Mouse (Mus musculus): ENCODE measurements around the gene Pgm1. TPM values are rescaled to one million over a fixed set of nuclear protein-coding genes. Genes with fewer than 3 reads are reported as not detected.

Gene Pgm1
- polyA plus RNA-seq, 1 experiment from 2014 or later, result 259 TPM

GRCm38 (mm10) chr4:99966555-99966954, 37.3 kb downstream of the Pgm1 start:
- H3K36me3 ChIP-seq, result peaks cover 84% of the 10 kb centered on the region
- no peaks in the 10 kb centered on the region for H3K4me1 ChIP-seq
- no peak for DNase-seq (ENCODE audit: low spot score)
- no peak overlapping the region for H3K27ac ChIP-seq
- no peaks in the 10 kb centered on the region for H3K27me3 ChIP-seq (ENCODE audit: insufficient read depth, poor library complexity, severe bottlenecking)
- 75% methylated on average over 6 of the region's 6 CpGs for WGBS
- H3K9me3 ChIP-seq, result no peaks in the 10 kb centered on the region
- H3K4me3 ChIP-seq, result no peak overlapping the region

- DNase-seq (ENCODE audit: low spot score), result no peak
- no peaks in the 10 kb centered on the region for H3K27me3 ChIP-seq (ENCODE audit: insufficient read depth, poor library complexity, severe bottlenecking)
- 72% methylated on average over 5 of the region's 5 CpGs for WGBS
- no peak overlapping the region for H3K4me3 ChIP-seq
- no peak overlapping the region for H3K27ac ChIP-seq
- H3K9me3 ChIP-seq, result no peaks in the 10 kb centered on the region
- H3K4me1 ChIP-seq, result no peaks in the 10 kb centered on the region
- H3K36me3 ChIP-seq, result peaks cover 84% of the 10 kb centered on the region
These were observed 40.1 kb downstream of the Pgm1 start for GRCm38 (mm10) chr4:99969328-99969727.

- 84% methylated on average over 4 of the region's 4 CpGs for WGBS
These were observed 40.9 kb downstream of the Pgm1 start for GRCm38 (mm10) chr4:99970097-99970496.

GRCm38 (mm10) chr4:99972886-99973285, 43.7 kb downstream of the Pgm1 start:
- Histone ChIP-seq H3K4me1 (no peaks in the 10 kb centered on the region), H3K27ac (no peak overlapping the region), H3K36me3 (peaks cover 57% of the 10 kb centered on the region), H3K4me3 (no peak overlapping the region), H3K9me3 (no peaks in the 10 kb centered on the region), H3K27me3 (ENCODE audit: insufficient read depth, poor library complexity, severe bottlenecking) (no peaks in the 10 kb centered on the region)
- 85% methylated on average over 6 of the region's 6 CpGs for WGBS
- DNase-seq (ENCODE audit: low spot score), result no peak

More at GRCm38 (mm10) chr4:99970097-99970496, 40.9 kb downstream of the Pgm1 start:
- H3K4me3 ChIP-seq, result no peak overlapping the region
- no peaks in the 10 kb centered on the region for H3K4me1 ChIP-seq
- peaks cover 78% of the 10 kb centered on the region for H3K36me3 ChIP-seq
- no peak for DNase-seq (ENCODE audit: low spot score)
- H3K27ac ChIP-seq, result no peak overlapping the region
- H3K9me3 ChIP-seq, result no peaks in the 10 kb centered on the region
- no peaks in the 10 kb centered on the region for H3K27me3 ChIP-seq (ENCODE audit: insufficient read depth, poor library complexity, severe bottlenecking)

GRCm38 (mm10) chr4:99973931-99974330, 44.7 kb downstream of the Pgm1 start:
- Histone ChIP-seq H3K4me1 (no peaks in the 10 kb centered on the region), H3K4me3 (no peak overlapping the region), H3K27me3 (ENCODE audit: insufficient read depth, poor library complexity, severe bottlenecking) (no peaks in the 10 kb centered on the region), H3K27ac (no peak overlapping the region), H3K9me3 (no peaks in the 10 kb centered on the region), H3K36me3 (peaks cover 52% of the 10 kb centered on the region)
- DNase-seq (ENCODE audit: low spot score), result no peak
- WGBS, result 89% methylated on average over 1 of the region's 1 CpGs

- Histone ChIP-seq H3K9me3 (no peaks in the 10 kb centered on the region), H3K27ac (no peak overlapping the region), H3K36me3 (peaks cover 48% of the 10 kb centered on the region), H3K4me3 (no peak overlapping the region), H3K4me1 (no peaks in the 10 kb centered on the region), H3K27me3 (ENCODE audit: insufficient read depth, poor library complexity, severe bottlenecking) (no peaks in the 10 kb centered on the region)
- 69% methylated on average over 5 of the region's 5 CpGs for WGBS
- DNase-seq (ENCODE audit: low spot score), result no peak
These were observed 45.2 kb downstream of the Pgm1 start for GRCm38 (mm10) chr4:99974375-99974774.

- Histone ChIP-seq H3K4me3 (no peak overlapping the region), H3K9me3 (no peaks in the 10 kb centered on the region), H3K36me3 (peaks cover 41% of the 10 kb centered on the region), H3K4me1 (peaks cover 7% of the 10 kb centered on the region), H3K27ac (no peak overlapping the region), H3K27me3 (ENCODE audit: insufficient read depth, poor library complexity, severe bottlenecking) (no peaks in the 10 kb centered on the region)
- no peak for DNase-seq (ENCODE audit: low spot score)
- WGBS, result 90% methylated on average over 5 of the region's 5 CpGs
These were observed 50.1 kb downstream of the Pgm1 start for GRCm38 (mm10) chr4:99979326-99979725.

- no peak for DNase-seq (ENCODE audit: low spot score)
- Histone ChIP-seq H3K4me3 (no peak overlapping the region), H3K36me3 (peaks cover 59% of the 10 kb centered on the region), H3K27me3 (ENCODE audit: insufficient read depth, poor library complexity, severe bottlenecking) (no peaks in the 10 kb centered on the region), H3K4me1 (peaks cover 7% of the 10 kb centered on the region), H3K27ac (no peak overlapping the region), H3K9me3 (no peaks in the 10 kb centered on the region)
- 67% methylated on average over 2 of the region's 2 CpGs for WGBS
These were observed 52.0 kb downstream of the Pgm1 start for GRCm38 (mm10) chr4:99981216-99981615.

- Histone ChIP-seq H3K4me1 (peaks cover 7% of the 10 kb centered on the region), H3K4me3 (no peak overlapping the region), H3K27me3 (ENCODE audit: insufficient read depth, poor library complexity, severe bottlenecking) (no peaks in the 10 kb centered on the region), H3K9me3 (no peaks in the 10 kb centered on the region), H3K27ac (no peak overlapping the region), H3K36me3 (peaks cover 76% of the 10 kb centered on the region)
- DNase-seq (ENCODE audit: low spot score), result no peak
- WGBS, result 27% methylated on average over 13 of the region's 13 CpGs
These were observed 54.6 kb downstream of the Pgm1 start for GRCm38 (mm10) chr4:99983652-99984368.

GRCm38 (mm10) chr4:99984369-99984752, 55.1 kb downstream of the Pgm1 start:
- Histone ChIP-seq H3K9me3 (no peaks in the 10 kb centered on the region), H3K4me1 (peaks cover 7% of the 10 kb centered on the region), H3K27me3 (ENCODE audit: insufficient read depth, poor library complexity, severe bottlenecking) (no peaks in the 10 kb centered on the region), H3K27ac (no peak overlapping the region), H3K4me3 (no peak overlapping the region), H3K36me3 (peaks cover 80% of the 10 kb centered on the region)
- WGBS, result 72% methylated on average over 7 of the region's 7 CpGs
- DNase-seq (ENCODE audit: low spot score), result no peak

GRCm38 (mm10) chr4:99985086-99985485, 55.9 kb downstream of the Pgm1 start:
- WGBS, result 88% methylated on average over 7 of the region's 7 CpGs
- Histone ChIP-seq H3K9me3 (no peaks in the 10 kb centered on the region), H3K4me1 (peaks cover 7% of the 10 kb centered on the region), H3K36me3 (peaks cover 80% of the 10 kb centered on the region), H3K27ac (no peak overlapping the region), H3K4me3 (no peak overlapping the region), H3K27me3 (ENCODE audit: insufficient read depth, poor library complexity, severe bottlenecking) (no peaks in the 10 kb centered on the region)
- no peak for DNase-seq (ENCODE audit: low spot score)

- H3K4me3 ChIP-seq, result no peak overlapping the region
- H3K9me3 ChIP-seq, result no peaks in the 10 kb centered on the region
- peaks cover 7% of the 10 kb centered on the region for H3K4me1 ChIP-seq
- 86% methylated on average over 12 of the region's 12 CpGs for WGBS
- peaks cover 78% of the 10 kb centered on the region for H3K36me3 ChIP-seq
- no peak for DNase-seq (ENCODE audit: low spot score)
- no peaks in the 10 kb centered on the region for H3K27me3 ChIP-seq (ENCODE audit: insufficient read depth, poor library complexity, severe bottlenecking)
- no peak overlapping the region for H3K27ac ChIP-seq
These were observed 56.4 kb downstream of the Pgm1 start for GRCm38 (mm10) chr4:99985631-99986030.

GRCm38 (mm10) chr4:99986609-99987008, 57.4 kb downstream of the Pgm1 start:
- no peak overlapping the region for H3K27ac ChIP-seq
- DNase-seq (ENCODE audit: low spot score), result no peak
- no peaks in the 10 kb centered on the region for H3K9me3 ChIP-seq
- peaks cover 75% of the 10 kb centered on the region for H3K36me3 ChIP-seq
- H3K27me3 ChIP-seq (ENCODE audit: insufficient read depth, poor library complexity, severe bottlenecking), result no peaks in the 10 kb centered on the region
- whole genome bisulfite sequencing, result 79% methylated on average over 10 of the region's 10 CpGs
- peaks cover 7% of the 10 kb centered on the region for H3K4me1 ChIP-seq
- no peak overlapping the region for H3K4me3 ChIP-seq

GRCm38 (mm10) chr4:99988771-99989170, 59.6 kb downstream of the Pgm1 start:
- no peak overlapping the region for H3K27ac ChIP-seq
- no peak overlapping the region for H3K4me3 ChIP-seq
- H3K36me3 ChIP-seq, result peaks cover 55% of the 10 kb centered on the region
- no peaks in the 10 kb centered on the region for H3K9me3 ChIP-seq
- no peak for DNase-seq (ENCODE audit: low spot score)
- peaks cover 2% of the 10 kb centered on the region for H3K4me1 ChIP-seq
- WGBS, result 81% methylated on average over 7 of the region's 7 CpGs
- H3K27me3 ChIP-seq (ENCODE audit: insufficient read depth, poor library complexity, severe bottlenecking), result no peaks in the 10 kb centered on the region

Data from heart, embryonic 10.5 days (tissue).